Mouse (Mus musculus): ENCODE measurements around the gene Ttc30a2.

Gene Ttc30a2

GRCm38 (mm10) chr2:75929786-75930444 lies 48.1 kb downstream of the Ttc30a2 start:
- no peak for DNase-seq (ENCODE audit: low spot score in 2 of 2)

GRCm38 (mm10) chr2:75929141-75929540 lies 48.8 kb downstream of the Ttc30a2 start:
- DNase-seq (ENCODE audit: low spot score in 2 of 2) = no peak

- DNase-seq (ENCODE audit: low spot score in 2 of 2) = no peak
Measured at GRCm38 (mm10) chr2:75928011-75928410, 50.0 kb downstream of the Ttc30a2 start.

- no peak for DNase-seq (ENCODE audit: low spot score in 2 of 2)
Measured at GRCm38 (mm10) chr2:75926061-75926460, 51.9 kb downstream of the Ttc30a2 start.
